Mouse (Mus musculus): ENCODE measurements around the gene Sbk3. TPM values are rescaled to one million over a fixed set of nuclear protein-coding genes. Genes with fewer than 3 reads are reported as not detected.

Sbk3 gene
- polyA plus RNA-seq, 1 experiment from 2014 or later, result 0.60 TPM

GRCm38 (mm10) chr7:4996003-4996895 lies 25.3 kb upstream of the Sbk3 start, which contains the start of gene Zfp579:
TSS of gene Zfp579 (minus strand) at chr7:4996158.
- H3K9ac ChIP-seq (ENCODE audit: low read depth, low read length), result peak within 1 kb of the TSS; percentile 91
- H3K4me2 ChIP-seq (ENCODE audit: low read length), result peak within 1 kb of the TSS; percentile 91
- no peaks in the 10 kb centered on the region for H3K27me3 ChIP-seq (ENCODE audit: control insufficient read depth, insufficient read depth, low read depth, low read length)
- peaks cover 24% of the 10 kb centered on the region for H3K4me1 ChIP-seq (ENCODE audit: control insufficient read depth, insufficient read depth, low read length)
- H3K27ac ChIP-seq (ENCODE audit: low read length), result peak within 1 kb of the TSS; percentile 85
- H3K36me3 ChIP-seq (ENCODE audit: control insufficient read depth, insufficient read depth, low read length), result peaks cover 14% of the 10 kb centered on the region
- peak within 1 kb of the TSS; percentile 66 for H3K4me3 ChIP-seq (ENCODE audit: low read depth, low read length)
- no peaks in the 10 kb centered on the region for H3K9me3 ChIP-seq (replicated peaks; ENCODE audit: control insufficient read depth, low read length, poor library complexity, severe bottlenecking)
- 3% methylated on average over 13 of the region's 26 CpGs for WGBS
- peak; percentile 88 for ATAC-seq

GRCm38 (mm10) chr7:4995268-4996002 lies 24.5 kb upstream of the Sbk3 start:
- H3K9me3 ChIP-seq (replicated peaks; ENCODE audit: control insufficient read depth, low read length, poor library complexity, severe bottlenecking), result no peaks in the 10 kb centered on the region
- peak; percentile 52 for ATAC-seq
- peak overlapping the region; percentile 91 for H3K9ac ChIP-seq (ENCODE audit: low read depth, low read length)
- peaks cover 24% of the 10 kb centered on the region for H3K4me1 ChIP-seq (ENCODE audit: control insufficient read depth, insufficient read depth, low read length)
- 5% methylated on average over 14 of the region's 19 CpGs for WGBS
- H3K4me3 ChIP-seq (ENCODE audit: low read depth, low read length), result peak overlapping the region; percentile 66
- peaks cover 14% of the 10 kb centered on the region for H3K36me3 ChIP-seq (ENCODE audit: control insufficient read depth, insufficient read depth, low read length)
- H3K27me3 ChIP-seq (ENCODE audit: control insufficient read depth, insufficient read depth, low read depth, low read length), result no peaks in the 10 kb centered on the region
- peak overlapping the region; percentile 91 for H3K4me2 ChIP-seq (ENCODE audit: low read length)
- peak overlapping the region; percentile 85 for H3K27ac ChIP-seq (ENCODE audit: low read length)

- no peak for ATAC-seq
- H3K9ac ChIP-seq (ENCODE audit: low read depth, low read length), result no peak overlapping the region; the same call in 1 of the 2 replicates
- H3K36me3 ChIP-seq (ENCODE audit: control insufficient read depth, insufficient read depth, low read length), result peaks cover 14% of the 10 kb centered on the region
- H3K27me3 ChIP-seq (ENCODE audit: control insufficient read depth, insufficient read depth, low read depth, low read length), result no peaks in the 10 kb centered on the region
- H3K4me2 ChIP-seq (ENCODE audit: low read length), result peak overlapping the region; percentile 91
- H3K9me3 ChIP-seq (replicated peaks; ENCODE audit: control insufficient read depth, low read length, poor library complexity, severe bottlenecking), result no peaks in the 10 kb centered on the region
- peak overlapping the region; percentile 18 for H3K4me3 ChIP-seq (ENCODE audit: low read depth, low read length)
- 52% methylated on average over 59 of the region's 59 CpGs for WGBS
- peaks cover 24% of the 10 kb centered on the region for H3K4me1 ChIP-seq (ENCODE audit: control insufficient read depth, insufficient read depth, low read length)
- no peak overlapping the region for H3K27ac ChIP-seq (ENCODE audit: low read length)
Measured at GRCm38 (mm10) chr7:4993999-4994788, 23.2 kb upstream of the Sbk3 start.

GRCm38 (mm10) chr7:4993347-4993998 lies 22.5 kb upstream of the Sbk3 start:
- H3K27ac ChIP-seq (ENCODE audit: low read length), result no peak overlapping the region
- peak overlapping the region; percentile 91 for H3K4me2 ChIP-seq (ENCODE audit: low read length)
- 42% methylated on average over 50 of the region's 55 CpGs for WGBS
- no peaks in the 10 kb centered on the region for H3K9me3 ChIP-seq (replicated peaks; ENCODE audit: control insufficient read depth, low read length, poor library complexity, severe bottlenecking)
- peaks cover 14% of the 10 kb centered on the region for H3K36me3 ChIP-seq (ENCODE audit: control insufficient read depth, insufficient read depth, low read length)
- peaks cover 24% of the 10 kb centered on the region for H3K4me1 ChIP-seq (ENCODE audit: control insufficient read depth, insufficient read depth, low read length)
- no peak for ATAC-seq
- no peaks in the 10 kb centered on the region for H3K27me3 ChIP-seq (ENCODE audit: control insufficient read depth, insufficient read depth, low read depth, low read length)
- H3K4me3 ChIP-seq (ENCODE audit: low read depth, low read length), result peak overlapping the region; percentile 18
- H3K9ac ChIP-seq (ENCODE audit: low read depth, low read length), result 0 out of 2 replicates have a peak overlapping the region, but pooled peaks have one; percentile 5

- no peak overlapping the region for H3K27ac ChIP-seq (ENCODE audit: low read length)
Measured at GRCm38 (mm10) chr7:4988250-4988649, 17.3 kb upstream of the Sbk3 start.

GRCm38 (mm10) chr7:4976832-4977231 lies 5.9 kb upstream of the Sbk3 start:
- H3K36me3 ChIP-seq (ENCODE audit: control insufficient read depth, insufficient read depth, low read length), result no peaks in the 10 kb centered on the region
- ATAC-seq, result no peak
- no peaks in the 10 kb centered on the region for H3K27me3 ChIP-seq (ENCODE audit: control insufficient read depth, insufficient read depth, low read depth, low read length)
- no peak overlapping the region for H3K4me3 ChIP-seq (ENCODE audit: low read depth, low read length)
- H3K27ac ChIP-seq (ENCODE audit: low read length), result no peak overlapping the region
- no peaks in the 10 kb centered on the region for H3K9me3 ChIP-seq (replicated peaks; ENCODE audit: control insufficient read depth, low read length, poor library complexity, severe bottlenecking)
- no peak overlapping the region for H3K9ac ChIP-seq (ENCODE audit: low read depth, low read length)
- no peaks in the 10 kb centered on the region for H3K4me1 ChIP-seq (ENCODE audit: control insufficient read depth, insufficient read depth, low read length)
- H3K4me2 ChIP-seq (ENCODE audit: low read length), result no peak overlapping the region
- WGBS, result 90% methylated on average over 7 of the region's 7 CpGs

More at GRCm38 (mm10) chr7:4988250-4988649, 17.3 kb upstream of the Sbk3 start:
- Histone ChIP-seq H3K27me3 (ENCODE audit: control insufficient read depth, insufficient read depth, low read depth, low read length) (no peaks in the 10 kb centered on the region), H3K4me3 (ENCODE audit: low read depth, low read length) (no peak overlapping the region), H3K4me1 (ENCODE audit: control insufficient read depth, insufficient read depth, low read length) (no peaks in the 10 kb centered on the region), H3K4me2 (ENCODE audit: low read length) (no peak overlapping the region), H3K36me3 (ENCODE audit: control insufficient read depth, insufficient read depth, low read length) (peaks cover 8% of the 10 kb centered on the region), H3K9me3 (replicated peaks; ENCODE audit: control insufficient read depth, low read length, poor library complexity, severe bottlenecking) (no peaks in the 10 kb centered on the region), H3K9ac (ENCODE audit: low read depth, low read length) (no peak overlapping the region)
- WGBS, result 86% methylated on average over 2 of the region's 2 CpGs
- no peak for ATAC-seq

GRCm38 (mm10) chr7:4975455-4975854 lies 4.5 kb upstream of the Sbk3 start:
- Histone ChIP-seq H3K9ac (ENCODE audit: low read depth, low read length) (no peak overlapping the region), H3K9me3 (replicated peaks; ENCODE audit: control insufficient read depth, low read length, poor library complexity, severe bottlenecking) (no peaks in the 10 kb centered on the region), H3K4me1 (ENCODE audit: control insufficient read depth, insufficient read depth, low read length) (no peaks in the 10 kb centered on the region), H3K4me2 (ENCODE audit: low read length) (no peak overlapping the region), H3K27ac (ENCODE audit: low read length) (no peak overlapping the region), H3K4me3 (ENCODE audit: low read depth, low read length) (no peak overlapping the region), H3K27me3 (ENCODE audit: control insufficient read depth, insufficient read depth, low read depth, low read length) (no peaks in the 10 kb centered on the region), H3K36me3 (ENCODE audit: control insufficient read depth, insufficient read depth, low read length) (no peaks in the 10 kb centered on the region)
- 72% methylated on average over 4 of the region's 4 CpGs for WGBS
- ATAC-seq, result no peak

GRCm38 (mm10) chr7:4972321-4973047 lies 1.5 kb upstream of the Sbk3 start:
- WGBS, result 81% methylated on average over 18 of the region's 18 CpGs

More at GRCm38 (mm10) chr7:4972321-4973047, 1.5 kb upstream of the Sbk3 start:
- H3K36me3 ChIP-seq (ENCODE audit: control insufficient read depth, insufficient read depth, low read length), result no peaks in the 10 kb centered on the region
- no peak overlapping the region for H3K4me3 ChIP-seq (ENCODE audit: low read depth, low read length)
- H3K4me1 ChIP-seq (ENCODE audit: control insufficient read depth, insufficient read depth, low read length), result no peaks in the 10 kb centered on the region
- ATAC-seq, result no peak
- H3K4me2 ChIP-seq (ENCODE audit: low read length), result no peak overlapping the region
- no peaks in the 10 kb centered on the region for H3K27me3 ChIP-seq (ENCODE audit: control insufficient read depth, insufficient read depth, low read depth, low read length)
- no peak overlapping the region for H3K27ac ChIP-seq (ENCODE audit: low read length)
- H3K9ac ChIP-seq (ENCODE audit: low read depth, low read length), result no peak overlapping the region
- no peaks in the 10 kb centered on the region for H3K9me3 ChIP-seq (replicated peaks; ENCODE audit: control insufficient read depth, low read length, poor library complexity, severe bottlenecking)
